Mouse (Mus musculus) stomach, embryonic 15.5 days (tissue): ENCODE measurements at regions not wholly inside any gene's neighbourhood (a gene's known extent, or its start where the extent isn't known, plus 50 kb on each side); places are given as distances from the start of the nearest gene placed in this dataset.

Source experiments
- ATAC-seq: fragments of 200-750 bp; cut with Nextera tagmentation; 2 replicates; pipeline ENCODE4 v1.8.0; 2017; ENCODE audit warnings: low read depth, moderate number of reproducible peaks, moderate TSS enrichment; ENCODE audit not compliant: insufficient read depth, low FRiP score
- H3K27ac ChIP-seq: fragments of 300-500 bp; sonication (generic); 2 replicates; pipeline ENCODE4 v1.5.1; 2015; ENCODE audit warnings: mild to moderate bottlenecking, inconsistent platforms
- H3K27me3 ChIP-seq: fragments of 300-500 bp; sonication (generic); replicated peaks from 2 replicates; pipeline ENCODE4 v1.6.1; 2015; ENCODE audit warnings: inconsistent platforms
- H3K36me3 ChIP-seq: fragments of 300-500 bp; sonication (generic); 2 replicates; pipeline ENCODE4 v1.6.1; 2015; ENCODE audit warnings: inconsistent platforms
- H3K4me1 ChIP-seq: fragments of 300-500 bp; sonication (generic); 2 replicates; pipeline ENCODE4 v1.6.1; 2015; ENCODE audit warnings: inconsistent platforms
- H3K4me2 ChIP-seq: fragments of 300-500 bp; sonication (generic); 2 replicates; pipeline ENCODE4 v1.6.1; 2015; ENCODE audit warnings: mild to moderate bottlenecking, inconsistent platforms
- H3K4me3 ChIP-seq: fragments of 300-500 bp; sonication (generic); replicated peaks from 2 replicates; pipeline ENCODE4 v1.5.1; 2015; ENCODE audit warnings: inconsistent platforms
- H3K9ac ChIP-seq: fragments of 300-500 bp; sonication (generic); 2 replicates; pipeline ENCODE4 v1.6.1; 2015; ENCODE audit warnings: inconsistent platforms
- H3K9me3 ChIP-seq: fragments of 300-500 bp; sonication (generic); 2 replicates; pipeline ENCODE4 v1.6.1; 2016; ENCODE audit warnings: inconsistent platforms
- WGBS: fragments of 180-500 bp; shearing (Covaris S2); methylation state at CpG from one replicate; pipeline ENCODE4 v1.1.7; 2015; 5-methylcytosine and 5-hydroxymethylcytosine counted together

DNA sequence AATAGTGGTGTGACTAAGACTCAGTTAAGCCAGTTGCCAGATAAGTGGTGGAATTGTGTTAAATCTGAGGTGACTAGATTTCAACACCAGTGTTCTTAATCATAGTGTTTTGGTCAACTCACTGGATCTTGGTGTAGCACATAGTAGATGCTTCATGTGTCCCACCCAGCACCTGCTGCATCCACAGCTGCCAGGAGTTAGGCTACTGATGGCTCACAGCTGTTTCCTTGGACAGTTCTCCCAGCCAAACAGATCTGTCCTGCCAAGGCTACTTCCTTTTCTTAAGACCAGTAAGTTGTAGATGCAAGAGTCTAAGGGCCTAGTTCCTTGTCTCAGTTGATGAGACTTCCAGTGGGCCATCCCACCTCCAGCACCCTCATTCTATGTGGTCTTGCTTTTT is 82.9 kb upstream of the Gm15217 start:
- H3K9me3 ChIP-seq = no peaks in the 10 kb centered on the region
- no peak overlapping the region for H3K9ac ChIP-seq
- ATAC-seq = no peak
- no peak overlapping the region for H3K4me2 ChIP-seq
- H3K27me3 ChIP-seq = no peaks in the 10 kb centered on the region
- no peaks in the 10 kb centered on the region for H3K36me3 ChIP-seq
- H3K4me1 ChIP-seq = no peaks in the 10 kb centered on the region
- no peak overlapping the region for H3K27ac ChIP-seq
- no peak overlapping the region for H3K4me3 ChIP-seq

DNA sequence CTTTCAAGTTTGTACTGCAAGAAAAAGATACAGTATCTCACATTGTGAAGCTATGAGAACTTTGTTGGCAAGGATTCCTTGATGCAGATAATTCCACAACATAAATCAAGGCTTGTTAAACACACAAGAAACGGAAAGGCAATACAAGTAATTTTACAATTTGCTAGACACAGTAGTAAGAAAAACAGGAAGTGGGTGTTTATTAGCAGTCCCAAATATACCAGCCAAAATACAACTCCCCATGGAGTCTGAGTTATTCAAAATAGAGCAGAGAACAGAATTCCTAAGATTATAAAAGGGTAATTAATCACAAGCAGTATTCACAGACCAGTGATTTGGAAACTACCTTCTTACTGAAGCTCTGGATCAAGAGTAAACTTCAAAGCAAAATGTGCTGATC is 78.7 kb upstream of the Gm15217 start:
- H3K27me3 ChIP-seq = no peaks in the 10 kb centered on the region
- no peak overlapping the region for H3K9ac ChIP-seq
- H3K27ac ChIP-seq = no peak overlapping the region; the same call in 1 of the 2 replicates
- no peaks in the 10 kb centered on the region for H3K9me3 ChIP-seq
- H3K36me3 ChIP-seq = no peaks in the 10 kb centered on the region
- H3K4me2 ChIP-seq = no peak overlapping the region
- no peak for ATAC-seq
- no peak overlapping the region for H3K4me3 ChIP-seq
- H3K4me1 ChIP-seq = no peaks in the 10 kb centered on the region
- WGBS = 20% methylated on average over 1 of the region's 1 CpGs

DNA sequence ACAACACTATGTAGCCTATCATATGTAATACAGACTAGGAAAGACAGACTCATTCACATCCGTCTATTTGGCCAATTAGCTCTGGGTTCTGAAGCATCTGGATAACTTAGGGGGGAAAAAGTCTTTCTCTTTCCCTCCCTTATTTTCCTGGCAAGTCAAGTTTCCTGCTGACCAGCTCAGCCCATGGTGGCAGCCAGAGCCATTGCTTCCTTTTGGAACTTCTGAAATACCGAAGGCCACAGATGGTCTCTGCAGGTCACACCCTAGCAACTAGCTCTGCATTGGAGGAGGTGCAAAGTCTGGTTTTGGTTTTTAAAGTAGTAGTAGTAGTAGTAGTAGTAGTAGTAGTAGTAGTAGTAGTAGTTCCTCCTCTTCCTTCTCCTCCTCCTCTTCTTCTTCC is 76.6 kb upstream of the Gm15217 start:
- H3K4me1 ChIP-seq = no peaks in the 10 kb centered on the region
- WGBS = 87% methylated on average over 2 of the region's 2 CpGs
- H3K27ac ChIP-seq = no peak overlapping the region
- no peaks in the 10 kb centered on the region for H3K36me3 ChIP-seq
- no peak overlapping the region for H3K4me2 ChIP-seq
- no peaks in the 10 kb centered on the region for H3K27me3 ChIP-seq
- no peak overlapping the region for H3K4me3 ChIP-seq
- no peak for ATAC-seq
- H3K9me3 ChIP-seq = no peaks in the 10 kb centered on the region
- H3K9ac ChIP-seq = no peak overlapping the region

DNA sequence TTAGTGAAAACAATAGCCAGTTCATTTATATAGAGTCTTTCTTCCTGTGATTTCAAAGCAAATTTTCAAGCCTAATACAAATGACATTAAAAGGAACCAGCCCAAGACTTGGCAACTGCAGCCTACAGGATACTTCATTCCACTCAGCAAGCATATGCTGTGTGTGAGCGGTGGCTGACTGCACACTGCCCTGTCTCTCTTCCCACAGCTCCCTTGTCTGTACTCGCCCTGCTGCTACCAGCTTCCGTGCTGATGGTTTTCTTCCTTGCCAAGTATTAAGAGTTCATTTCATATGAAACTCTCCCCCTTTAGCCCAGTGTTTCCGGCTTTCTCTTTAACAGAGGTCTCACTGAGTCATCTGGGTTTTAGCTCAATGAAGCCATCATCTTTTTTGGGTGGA is 73.9 kb upstream of the Gm15217 start:
- WGBS = 46% methylated on average over 4 of the region's 4 CpGs
- H3K36me3 ChIP-seq = no peaks in the 10 kb centered on the region
- no peaks in the 10 kb centered on the region for H3K4me1 ChIP-seq
- no peak overlapping the region for H3K27ac ChIP-seq
- H3K27me3 ChIP-seq = no peaks in the 10 kb centered on the region
- H3K9ac ChIP-seq = no peak overlapping the region
- no peak overlapping the region for H3K4me2 ChIP-seq
- no peaks in the 10 kb centered on the region for H3K9me3 ChIP-seq
- no peak for ATAC-seq
- H3K4me3 ChIP-seq = no peak overlapping the region

DNA sequence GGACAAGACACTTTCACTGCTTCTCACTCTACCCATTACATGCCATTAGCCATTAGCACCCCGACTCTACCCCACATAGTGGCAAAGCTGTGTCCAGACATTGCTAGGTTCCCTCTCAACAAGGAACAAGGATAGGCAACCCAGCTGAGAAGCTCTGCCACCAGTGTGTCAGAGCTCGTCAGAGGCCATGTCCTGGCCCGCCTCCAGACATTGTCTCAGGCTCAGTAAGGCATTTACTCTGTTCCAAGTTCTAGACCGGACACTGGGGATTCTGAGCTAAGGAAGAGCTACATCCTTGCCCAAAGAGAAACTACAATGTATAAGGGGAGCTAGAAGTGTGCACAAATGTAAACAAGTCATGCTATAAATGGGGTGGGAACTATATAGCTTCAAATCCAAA is 66.2 kb upstream of the Gm15217 start:
- no peak for ATAC-seq
- WGBS = 80% methylated on average over 4 of the region's 4 CpGs

DNA sequence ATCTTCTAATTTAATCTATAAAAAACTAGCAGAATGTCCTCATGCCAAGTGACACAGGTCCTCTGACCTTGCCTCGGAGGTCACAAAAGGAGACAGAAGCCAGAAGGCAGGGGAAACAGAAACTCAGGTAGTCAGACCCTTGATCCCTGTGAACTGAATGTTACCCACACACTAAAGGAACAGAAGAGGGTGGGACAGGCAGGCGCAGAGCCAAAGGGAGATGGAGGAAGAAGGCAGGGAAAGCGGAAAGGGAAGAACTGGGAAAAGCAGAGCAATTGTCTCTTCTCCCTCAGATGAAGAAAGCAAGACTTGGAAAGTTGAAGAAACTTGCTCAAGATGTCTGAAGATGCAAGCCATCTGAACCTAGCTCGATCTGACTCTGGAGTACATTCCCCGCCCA is 62.7 kb upstream of the Gm15217 start:
- Histone ChIP-seq H3K4me3 (no peak overlapping the region), H3K36me3 (no peaks in the 10 kb centered on the region), H3K27me3 (no peaks in the 10 kb centered on the region), H3K27ac (no peak overlapping the region), H3K9me3 (no peaks in the 10 kb centered on the region), H3K9ac (no peak overlapping the region), H3K4me1 (no peaks in the 10 kb centered on the region), H3K4me2 (no peak overlapping the region)
- WGBS = 86% methylated on average over 5 of the region's 5 CpGs
- no peak for ATAC-seq

More for the DNA sequence above, 66.2 kb upstream of the Gm15217 start:
- Histone ChIP-seq H3K4me3 (no peak overlapping the region), H3K9ac (no peak overlapping the region), H3K36me3 (no peaks in the 10 kb centered on the region), H3K4me1 (no peaks in the 10 kb centered on the region), H3K9me3 (no peaks in the 10 kb centered on the region), H3K27ac (no peak overlapping the region), H3K27me3 (no peaks in the 10 kb centered on the region), H3K4me2 (no peak overlapping the region)

DNA sequence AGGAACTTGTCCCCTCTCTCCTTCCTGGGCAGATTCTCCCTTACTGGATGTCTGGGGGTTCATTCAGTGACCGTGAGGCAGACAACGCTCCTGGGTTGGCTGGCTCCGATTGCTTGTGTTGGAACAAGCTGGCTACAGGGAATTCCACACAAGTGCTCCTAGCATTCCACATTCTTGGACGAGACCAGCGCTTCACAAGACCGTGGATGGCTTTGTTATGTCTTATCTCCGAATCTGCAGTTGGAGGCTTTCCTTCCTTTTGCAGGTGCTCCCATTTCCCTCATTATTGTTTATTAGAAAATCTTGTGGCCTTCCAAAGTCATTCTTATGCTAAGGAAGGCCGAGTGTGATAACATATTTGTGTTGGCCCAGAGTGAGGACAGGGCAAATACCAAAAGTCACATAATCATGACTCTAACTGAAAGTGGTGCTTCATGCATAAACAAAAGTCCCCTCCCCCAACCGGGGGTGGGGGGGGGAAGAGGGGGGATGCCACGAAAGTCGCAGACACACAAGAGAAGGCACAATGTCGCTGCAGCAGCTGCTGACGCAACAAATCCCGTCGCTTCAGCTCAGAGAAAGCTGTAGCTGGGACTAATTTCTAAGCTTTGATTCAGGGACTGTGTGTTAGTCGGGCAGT is 61.7 kb upstream of the Gm15217 start:
- Histone ChIP-seq H3K27ac (no peak overlapping the region), H3K36me3 (no peaks in the 10 kb centered on the region), H3K9me3 (no peaks in the 10 kb centered on the region), H3K4me2 (no peak overlapping the region), H3K4me1 (no peaks in the 10 kb centered on the region), H3K4me3 (no peak overlapping the region), H3K9ac (no peak overlapping the region), H3K27me3 (no peaks in the 10 kb centered on the region)
- no peak for ATAC-seq
- 52% methylated on average over 16 of the region's 16 CpGs for WGBS

DNA sequence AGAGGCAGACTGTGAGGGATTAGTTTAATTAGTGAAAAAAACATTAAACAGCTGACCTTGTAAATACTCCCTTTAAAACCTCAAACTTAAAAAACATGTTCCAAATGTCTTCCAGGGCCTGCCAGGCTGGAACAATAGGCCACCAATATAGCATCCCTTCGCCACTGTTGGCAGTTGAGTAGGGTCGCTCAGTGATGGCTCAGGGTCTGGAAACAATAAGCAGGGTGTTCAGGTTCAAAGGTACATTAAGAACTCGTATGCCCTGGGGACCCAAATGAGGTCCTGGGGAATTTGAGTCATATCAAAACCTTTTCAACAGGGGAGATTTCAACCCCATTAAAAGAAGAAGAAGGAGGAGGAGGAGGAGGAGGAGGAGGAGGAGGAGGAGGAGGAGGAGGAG is 51.1 kb upstream of the Gm15217 start:
- WGBS = 80% methylated on average over 3 of the region's 3 CpGs
- no peak overlapping the region for H3K4me2 ChIP-seq
- H3K9me3 ChIP-seq = no peaks in the 10 kb centered on the region
- no peaks in the 10 kb centered on the region for H3K36me3 ChIP-seq
- no peak for ATAC-seq
- no peak overlapping the region for H3K9ac ChIP-seq
- no peak overlapping the region for H3K4me3 ChIP-seq
- H3K27ac ChIP-seq = no peak overlapping the region
- no peaks in the 10 kb centered on the region for H3K4me1 ChIP-seq
- H3K27me3 ChIP-seq = no peaks in the 10 kb centered on the region
